Mouse (Mus musculus): Measurements from ENCODE around the gene Olfr31.

- TF ChIP-seq GATA1 (IDR thresholded peaks at IDR 0.05; ENCODE audit: low read length) (no peak), TAL1 (IDR thresholded peaks at IDR 0.05; ENCODE audit: low read length) (no peak)
Measured at GRCm38 (mm10) chr14:14351148-14351455, 28.5 kb downstream of the Olfr31 start.

Data from erythroblast, embryonic 14.5 days (primary cell).